Mouse (Mus musculus) myocyte (in vitro differentiated cells): Measurements from ENCODE around the gene Spsb3. TPM values are rescaled to one million over a fixed set of nuclear protein-coding genes. Genes with fewer than 3 reads are reported as not detected.

Experiments used
- H3K27me3 ChIP-seq: one replicate; pipeline ENCODE4 v1.6.1; 2011; ENCODE audit not compliant: control insufficient read depth, insufficient read depth, insufficient read length
- H3K36me3 ChIP-seq: one replicate; pipeline ENCODE4 v1.6.1; 2011; ENCODE audit not compliant: control insufficient read depth, insufficient read depth
- H3K4me2 ChIP-seq: one replicate; pipeline ENCODE4 v1.6.1; 2011; ENCODE audit warnings: low read depth, control low read depth
- H3K4me3 ChIP-seq: one replicate; pipeline ENCODE4 v1.5.1; 2011; ENCODE audit warnings: mild to moderate bottlenecking, control low read depth, moderate library complexity
- H3K79me2 ChIP-seq: one replicate; pipeline ENCODE4 v1.6.1; 2011; ENCODE audit not compliant: control insufficient read depth, insufficient read depth
- H3ac ChIP-seq: one replicate; pipeline ENCODE4 v1.6.1; 2011; ENCODE audit not compliant: control insufficient read depth, insufficient read length
- CEBPB ChIP-seq: IDR thresholded peaks from 2 replicates; pipeline ENCODE4 v1.6.1; 2011; ENCODE audit warnings: mild to moderate bottlenecking, moderate library complexity; ENCODE audit not compliant: poor library complexity, insufficient read depth, severe bottlenecking
- E2F4 ChIP-seq: IDR thresholded peaks from one replicate; pipeline ENCODE4 v1.6.1; 2011; ENCODE audit warnings: mild to moderate bottlenecking, control low read depth, moderate library complexity; ENCODE audit not compliant: insufficient read depth
- MAX ChIP-seq: IDR thresholded peaks from one replicate; pipeline ENCODE4 v1.6.1; 2011; ENCODE audit warnings: low read depth, mild to moderate bottlenecking, control low read depth
- MYOD1 ChIP-seq, 3 experiments: IDR thresholded peaks; one replicate each; pipeline ENCODE4 v1.6.1; 2011; ENCODE audit warnings: control low read depth in 2 of 3, low read depth in 2 of 3, mild to moderate bottlenecking in 2 of 3, moderate library complexity in 1 of 3; ENCODE audit not compliant: insufficient read length in 2 of 3, control insufficient read depth in 1 of 3
- MYOG ChIP-seq, 3 experiments: IDR thresholded peaks; one replicate each; pipeline ENCODE4 v1.6.1; 2011; ENCODE audit warnings: control low read depth in 2 of 3, low read depth in 2 of 3, mild to moderate bottlenecking in 2 of 3; ENCODE audit not compliant: insufficient read length in 2 of 3, control insufficient read depth in 1 of 3, insufficient read depth in 1 of 3
- POLR2A ChIP-seq: IDR thresholded peaks from one replicate; pipeline ENCODE4 v1.6.1; 2011; ENCODE audit warnings: low read depth, mild to moderate bottlenecking, control low read depth, moderate library complexity; ENCODE audit not compliant: insufficient read length
- POLR2AphosphoS2 ChIP-seq: IDR thresholded peaks from one replicate; pipeline ENCODE4 v1.6.1; 2011; ENCODE audit warnings: low read depth, control low read depth; ENCODE audit not compliant: insufficient read length
- REST ChIP-seq: IDR thresholded peaks from one replicate; pipeline ENCODE4 v1.6.1; 2011; ENCODE audit warnings: mild to moderate bottlenecking, control low read depth, moderate library complexity; ENCODE audit not compliant: insufficient read depth, insufficient read length
- SRF ChIP-seq: IDR thresholded peaks from one replicate; pipeline ENCODE4 v1.6.1; 2011; ENCODE audit warnings: low read depth; ENCODE audit not compliant: control insufficient read depth, insufficient read length
- TCF12 ChIP-seq: IDR thresholded peaks from one replicate; pipeline ENCODE4 v1.6.1; 2011; ENCODE audit warnings: mild to moderate bottlenecking, control low read depth; ENCODE audit not compliant: poor library complexity, insufficient read depth, severe bottlenecking
- TCF3 ChIP-seq: IDR thresholded peaks from one replicate; pipeline ENCODE4 v1.6.1; 2011; ENCODE audit warnings: low read depth, control low read depth; ENCODE audit not compliant: insufficient read length
- USF1 ChIP-seq: IDR thresholded peaks from one replicate; pipeline ENCODE4 v1.6.1; 2011; ENCODE audit warnings: low read depth, mild to moderate bottlenecking, control low read depth, moderate library complexity
- polyA plus RNA-seq: library from polyadenylated mRNA; unstranded; fragments of >200 nt; fragmentation: generic; extraction: Trizol; gene quantifications from one replicate; pipeline ENCODE4 v1.2.1, GENCODE M21; 2012; ENCODE audit warnings: missing spikeins

The Spsb3 gene
- polyA plus RNA-seq: 46.6 TPM

- Histone ChIP-seq H3K79me2 (peaks cover 6% of the 10 kb centered on the region), H3ac (peak within 1 kb of the TSS; percentile 82), H3K27me3 (no peaks in the 10 kb centered on the region), H3K4me2 (peak within 1 kb of the TSS; percentile 94), H3K4me3 (peak within 1 kb of the TSS; percentile 70), H3K36me3 (no peaks in the 10 kb centered on the region)
- TF ChIP-seq MAX (no peak), MYOG (IDR thresholded peaks at IDR 0.05; ENCODE audit: control insufficient read depth in 1 of 3, insufficient read depth in 1 of 3, insufficient read length in 2 of 3, low read depth in 2 of 3) (no peak), USF1 (no peak), TCF12 (no peak), REST (no peak), TCF3 (no peak), POLR2A (peak; percentile 77), MYOD1 (IDR thresholded peaks at IDR 0.05; ENCODE audit: control insufficient read depth in 1 of 3, insufficient read length in 2 of 3, low read depth in 2 of 3) (no peak), POLR2AphosphoS2 (peak; percentile 76), SRF (peak; percentile 41), CEBPB (no peak), E2F4 (peak; percentile 46)
These were observed at the start of gene Spsb3, which contains the start of gene Nubp2 for GRCm38 (mm10) chr17:24886134-24886931. Gene Spsb3, plus strand, starts transcription at chr17:24886643. Gene Nubp2, minus strand, starts transcription at chr17:24886349.

- Histone ChIP-seq H3ac (no peak within 1 kb of the TSS), H3K4me3 (no peak within 1 kb of the TSS), H3K27me3 (peaks cover 5% of the 10 kb centered on the region), H3K4me2 (no peak within 1 kb of the TSS), H3K36me3 (no peaks in the 10 kb centered on the region), H3K79me2 (no peaks in the 10 kb centered on the region)
- TF ChIP-seq USF1 (no peak), TCF12 (no peak), MYOG (IDR thresholded peaks at IDR 0.05; ENCODE audit: control insufficient read depth in 1 of 3, insufficient read depth in 1 of 3, insufficient read length in 2 of 3, low read depth in 2 of 3) (no peak), CEBPB (no peak), POLR2AphosphoS2 (no peak), MYOD1 (IDR thresholded peaks at IDR 0.05; ENCODE audit: control insufficient read depth in 1 of 3, insufficient read length in 2 of 3, low read depth in 2 of 3) (no peak), SRF (no peak), E2F4 (no peak), TCF3 (no peak), POLR2A (no peak), REST (no peak)
These were observed 46.6 kb upstream of the Spsb3 start, which contains the start of gene Hagh for GRCm38 (mm10) chr17:24839842-24840241. Gene Hagh, plus strand, starts transcription at chr17:24840143.

- Histone ChIP-seq H3K36me3 (no peaks in the 10 kb centered on the region), H3K4me2 (no peak overlapping the region), H3K4me3 (no peak overlapping the region), H3K27me3 (peaks cover 5% of the 10 kb centered on the region), H3ac (no peak overlapping the region), H3K79me2 (no peaks in the 10 kb centered on the region)
- no peak for TF ChIP-seq TCF12
- no peak for TF ChIP-seq E2F4
- no peak for TF ChIP-seq POLR2AphosphoS2
- TF ChIP-seq SRF: no peak
- no peak for TF ChIP-seq POLR2A
- no peak for TF ChIP-seq USF1
- no peak for TF ChIP-seq MYOD1 (IDR thresholded peaks at IDR 0.05; ENCODE audit: control insufficient read depth in 1 of 3, insufficient read length in 2 of 3, low read depth in 2 of 3)
- TF ChIP-seq REST: no peak
- no peak for TF ChIP-seq CEBPB
- no peak for TF ChIP-seq MYOG (IDR thresholded peaks at IDR 0.05; ENCODE audit: control insufficient read depth in 1 of 3, insufficient read depth in 1 of 3, insufficient read length in 2 of 3, low read depth in 2 of 3)
- TF ChIP-seq MAX: no peak
- TF ChIP-seq TCF3: no peak
These were observed 46.1 kb upstream of the Spsb3 start for GRCm38 (mm10) chr17:24840341-24840740.

- Histone ChIP-seq H3K4me2 (no peak overlapping the region), H3K79me2 (no peaks in the 10 kb centered on the region), H3K4me3 (no peak overlapping the region), H3K36me3 (no peaks in the 10 kb centered on the region), H3K27me3 (peaks cover 5% of the 10 kb centered on the region), H3ac (no peak overlapping the region)
- TF ChIP-seq TCF3 (no peak), CEBPB (no peak), REST (no peak)
These were observed 45.3 kb upstream of the Spsb3 start for GRCm38 (mm10) chr17:24841133-24841532.

- TF ChIP-seq TCF12 (no peak), E2F4 (no peak), POLR2AphosphoS2 (no peak), SRF (no peak), MAX (no peak), MYOG (IDR thresholded peaks at IDR 0.05; ENCODE audit: control insufficient read depth in 1 of 3, insufficient read depth in 1 of 3, insufficient read length in 2 of 3, low read depth in 2 of 3) (no peak), POLR2A (no peak), CEBPB (no peak), MYOD1 (IDR thresholded peaks at IDR 0.05; ENCODE audit: control insufficient read depth in 1 of 3, insufficient read length in 2 of 3, low read depth in 2 of 3) (no peak), USF1 (no peak), TCF3 (no peak), REST (no peak)
- Histone ChIP-seq H3ac (no peak overlapping the region), H3K36me3 (no peaks in the 10 kb centered on the region), H3K79me2 (no peaks in the 10 kb centered on the region), H3K27me3 (peaks cover 5% of the 10 kb centered on the region), H3K4me3 (no peak overlapping the region), H3K4me2 (no peak overlapping the region)
These were observed 43.8 kb upstream of the Spsb3 start for GRCm38 (mm10) chr17:24842631-24843030.
